Mouse (Mus musculus) layer of hippocampus, adult 9-10 months (tissue): ENCODE measurements at regions not wholly inside any gene's neighbourhood (a gene's known extent, or its start where the extent isn't known, plus 50 kb on each side); places are given as distances from the start of the nearest gene placed in this dataset.

Experiments used
- DNase-seq: peaks from one replicate; pipeline ENCODE4 v3.0.0; 2022; ENCODE audit warnings: low spot score

GRCm38 (mm10) chr3:66592259-66592658, 295.6 kb upstream of the Veph1 start:
- DNase-seq: no peak

GRCm38 (mm10) chr3:66590775-66591174, 294.1 kb upstream of the Veph1 start:
- no peak for DNase-seq

GRCm38 (mm10) chr3:66589483-66589882, 292.8 kb upstream of the Veph1 start:
- DNase-seq: no peak

GRCm38 (mm10) chr3:66584831-66585230, 288.2 kb upstream of the Veph1 start:
- no peak for DNase-seq

GRCm38 (mm10) chr3:66584101-66584500, 287.5 kb upstream of the Veph1 start:
- no peak for DNase-seq

- no peak for DNase-seq
Observed at GRCm38 (mm10) chr3:66576659-66577058, 280.0 kb upstream of the Veph1 start.

- DNase-seq: no peak
Observed at GRCm38 (mm10) chr3:66574321-66574720, 277.7 kb upstream of the Veph1 start.

GRCm38 (mm10) chr3:66572887-66573519, 276.4 kb upstream of the Veph1 start:
- DNase-seq: no peak

GRCm38 (mm10) chr3:66570342-66570741, 273.7 kb upstream of the Veph1 start:
- DNase-seq: no peak

- no peak for DNase-seq
Observed at GRCm38 (mm10) chr3:66564268-66565245, 267.9 kb upstream of the Veph1 start.

- DNase-seq: no peak
Observed at GRCm38 (mm10) chr3:66563329-66563728, 266.7 kb upstream of the Veph1 start.

GRCm38 (mm10) chr3:66555538-66555937, 258.9 kb upstream of the Veph1 start:
- no peak for DNase-seq

GRCm38 (mm10) chr3:66550920-66551319, 254.3 kb upstream of the Veph1 start:
- no peak for DNase-seq

GRCm38 (mm10) chr3:66546576-66546975, 249.9 kb upstream of the Veph1 start:
- DNase-seq: no peak

- no peak for DNase-seq
Observed at GRCm38 (mm10) chr3:66544139-66544933, 247.7 kb upstream of the Veph1 start.

- no peak for DNase-seq
Observed at GRCm38 (mm10) chr3:66542865-66543264, 246.2 kb upstream of the Veph1 start.

GRCm38 (mm10) chr3:66537913-66538312, 241.3 kb upstream of the Veph1 start:
- DNase-seq: no peak

GRCm38 (mm10) chr3:66537106-66537893, 240.7 kb upstream of the Veph1 start:
- DNase-seq: no peak

GRCm38 (mm10) chr3:66536673-66537072, 240.0 kb upstream of the Veph1 start:
- DNase-seq: no peak

- DNase-seq: no peak
Observed at GRCm38 (mm10) chr3:66535786-66536529, 239.3 kb upstream of the Veph1 start.

GRCm38 (mm10) chr3:66519925-66520324, 223.3 kb upstream of the Veph1 start:
- no peak for DNase-seq
